Mouse (Mus musculus) intestine, embryonic 16.5 days (tissue): ENCODE results near the gene Cyp2b13. TPM values are rescaled to one million over a fixed set of nuclear protein-coding genes. Genes with fewer than 3 reads are reported as not detected.

Source experiments
- polyA plus RNA-seq: library from polyadenylated mRNA; unstranded; fragments of >200 nt; fragmentation: Nextera tagmentation; extraction: Ambion mirVana; gene quantifications from 2 replicates; pipeline ENCODE4 v1.2.1, GENCODE M21; 2015

Gene Cyp2b13
- polyA plus RNA-seq, 1 experiment from 2014 or later: not detected

Other genes starting within 250 kb of the Cyp2b13 start
- 39.1 and 41.3 TPM in 2 replicates for gene Cyp2s1, start 244.6 kb upstream of the Cyp2b13 start, polyA plus RNA-seq
- not detected in 2 replicates for gene Cyp2b10, start 163.9 kb upstream of the Cyp2b13 start, polyA plus RNA-seq
- not detected in 2 replicates for gene Cyp2b9, start 111.9 kb downstream of the Cyp2b13 start, polyA plus RNA-seq
- gene Vmn1r184, start 198.8 kb downstream of the Cyp2b13 start, polyA plus RNA-seq: not detected in 2 replicates
- gene Cyp2a4, start 245.7 kb downstream of the Cyp2b13 start, polyA plus RNA-seq: not detected in 2 replicates